Mouse (Mus musculus): ENCODE data around the gene D330045A20Rik.

DNA sequence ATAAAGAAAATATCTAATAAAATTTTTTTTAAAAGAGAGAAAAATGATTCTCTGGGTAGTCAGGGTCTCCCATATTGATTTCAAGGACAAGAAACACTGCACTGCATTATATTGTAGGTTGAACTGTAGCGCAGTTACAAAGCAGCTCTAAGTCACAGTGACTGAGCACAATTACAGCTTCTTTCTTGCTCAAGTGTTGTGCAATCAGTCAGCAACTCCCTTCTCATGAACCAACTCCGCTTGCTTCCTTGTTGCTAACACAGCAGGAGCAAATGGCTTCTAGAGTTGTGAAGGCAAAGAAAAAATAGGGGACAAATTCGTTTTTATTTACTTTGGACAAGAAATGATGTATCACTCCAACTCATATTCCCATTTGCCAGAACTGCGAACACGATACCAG, 70.3 kb downstream of the D330045A20Rik start:
- TF ChIP-seq GATA1 (IDR thresholded peaks at IDR 0.05; ENCODE audit: low read length) = no peak
- TF ChIP-seq TAL1 (IDR thresholded peaks at IDR 0.05; ENCODE audit: low read length) = no peak

All from erythroblast, embryonic 14.5 days (primary cell).